Mouse (Mus musculus) heart, postnatal 0 days (tissue): Measurements from ENCODE around the gene Nt5dc2. TPM values are rescaled to one million over a fixed set of nuclear protein-coding genes. Genes with fewer than 3 reads are reported as not detected.
A peak's percentile ranks its signal among the peaks of the same experiment; 100 is the strongest.

Experiments used
- ATAC-seq: fragments of 200-750 bp; cut with Nextera tagmentation; 2 replicates; pipeline ENCODE4 v1.8.0; 2017; ENCODE audit warnings: low read depth, moderate number of reproducible peaks, moderate library complexity; ENCODE audit not compliant: insufficient read depth
- DNase-seq: peaks from one replicate; pipeline ENCODE4 v3.0.0-alpha.2; 2016; ENCODE audit warnings: low spot score
- H3K27ac ChIP-seq: fragments of 300-500 bp; sonication (generic); 2 replicates; pipeline ENCODE4 v1.5.1; 2014; ENCODE audit warnings: low read depth, mild to moderate bottlenecking
- H3K27me3 ChIP-seq: fragments of 300-500 bp; sonication (generic); 2 replicates; pipeline ENCODE4 v1.6.1; 2014; ENCODE audit warnings: low read length, mixed read lengths; ENCODE audit not compliant: control insufficient read depth, insufficient read depth
- H3K36me3 ChIP-seq: fragments of 300-500 bp; sonication (generic); replicated peaks from 2 replicates; pipeline ENCODE4 v1.6.1; 2014; ENCODE audit warnings: low read length, mixed read lengths; ENCODE audit not compliant: control insufficient read depth, insufficient read depth
- H3K4me1 ChIP-seq: fragments of 300-500 bp; sonication (generic); 2 replicates; pipeline ENCODE4 v1.6.1; 2014; ENCODE audit warnings: antibody characterized with exemption; ENCODE audit not compliant: control insufficient read depth, insufficient read depth
- H3K4me2 ChIP-seq: fragments of 300-500 bp; sonication (generic); 2 replicates; pipeline ENCODE4 v1.6.1; 2014; ENCODE audit warnings: low read depth, mild to moderate bottlenecking, low read length, moderate library complexity
- H3K4me3 ChIP-seq: fragments of 300-500 bp; sonication (generic); 2 replicates; pipeline ENCODE4 v1.5.1; 2014; ENCODE audit warnings: low read depth, low read length
- H3K9ac ChIP-seq: fragments of 300-500 bp; sonication (generic); replicated peaks from 2 replicates; pipeline ENCODE4 v1.6.1; 2014; ENCODE audit warnings: low read depth, low read length, mixed read lengths
- H3K9me3 ChIP-seq: fragments of 300-500 bp; sonication (generic); replicated peaks from 2 replicates; pipeline ENCODE4 v1.6.1; 2016; ENCODE audit warnings: low read length; ENCODE audit not compliant: control insufficient read depth
- CTCF ChIP-seq: IDR thresholded peaks from 2 replicates; pipeline ENCODE4 v1.5.1; 2016; ENCODE audit warnings: antibody characterized with exemption, control low read depth, low read depth
- EP300 ChIP-seq: IDR thresholded peaks from 2 replicates; pipeline ENCODE4 v1.6.1; 2016; ENCODE audit warnings: antibody characterized with exemption, low read depth
- WGBS: fragments of 180-500 bp; shearing (Covaris S2); extraction: QIAGEN DNeasy Blood & Tissue Kit; methylation state at CpG from one replicate; pipeline ENCODE4 v1.1.7; 2014; 5-methylcytosine and 5-hydroxymethylcytosine counted together
- polyA plus RNA-seq: library from polyadenylated mRNA; unstranded; fragments of >200 nt; fragmentation: Nextera tagmentation; extraction: Ambion mirVana; gene quantifications from 2 replicates; pipeline ENCODE4 v1.2.1, GENCODE M21; 2015
- total RNA-seq: library from RNA; depleted of rRNA; stranded (reverse); fragments of >200 nt; gene quantifications from 2 replicates; pipeline ENCODE4 v1.2.3, GENCODE M21; 2014; ENCODE audit warnings: low replicate concordance

Gene Nt5dc2
- total and polyA plus RNA-seq, 2 experiments from 2014 or later, result 146 to 212 TPM

DNA sequence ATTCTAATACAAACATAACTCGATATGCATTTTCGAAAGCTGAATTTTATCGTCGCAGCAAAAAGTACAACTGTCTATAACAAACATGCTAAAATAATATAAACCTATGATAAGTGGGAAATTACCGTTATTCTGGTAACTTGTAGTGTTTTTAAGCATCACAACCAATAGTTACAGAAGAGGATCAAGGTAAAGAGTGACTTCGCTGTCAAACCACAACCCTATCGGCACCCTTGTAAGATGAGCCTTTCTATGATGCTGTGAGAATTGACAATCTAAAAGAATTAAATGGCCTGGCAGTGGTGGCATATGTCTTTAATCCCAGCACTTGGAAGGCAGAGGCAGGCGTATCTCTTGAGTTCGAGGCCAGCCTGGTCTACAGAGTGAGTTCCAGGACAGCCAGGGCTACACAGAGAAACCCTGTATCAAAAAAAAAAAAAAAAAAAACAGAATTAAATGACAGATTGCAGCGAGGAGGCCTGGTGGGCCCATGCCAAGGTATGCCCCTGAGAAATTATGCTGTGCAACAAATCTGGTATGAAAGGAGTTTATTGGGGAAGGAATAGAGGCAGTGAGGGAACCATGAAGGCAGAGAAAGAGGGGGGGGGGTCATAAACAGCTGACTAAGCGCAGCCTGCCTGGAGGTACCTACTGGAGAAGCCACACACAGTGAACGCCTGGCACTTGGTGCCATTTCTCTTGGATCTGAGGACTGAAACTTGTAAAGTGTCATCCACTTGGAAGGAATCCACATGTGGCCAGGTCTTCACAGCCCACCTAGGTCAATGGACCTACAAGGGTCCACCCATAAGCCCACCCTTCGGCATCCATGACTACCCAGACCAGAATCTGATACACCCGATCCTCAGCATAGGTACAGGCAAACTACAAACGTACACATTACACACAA lies 1.3 kb upstream of the Nt5dc2 start:
- H3K4me1 ChIP-seq, result peaks cover 58% of the 10 kb centered on the region
- TF ChIP-seq EP300 (no peak), CTCF (no peak)
- H3K9ac ChIP-seq, result no peak overlapping the region

DNA sequence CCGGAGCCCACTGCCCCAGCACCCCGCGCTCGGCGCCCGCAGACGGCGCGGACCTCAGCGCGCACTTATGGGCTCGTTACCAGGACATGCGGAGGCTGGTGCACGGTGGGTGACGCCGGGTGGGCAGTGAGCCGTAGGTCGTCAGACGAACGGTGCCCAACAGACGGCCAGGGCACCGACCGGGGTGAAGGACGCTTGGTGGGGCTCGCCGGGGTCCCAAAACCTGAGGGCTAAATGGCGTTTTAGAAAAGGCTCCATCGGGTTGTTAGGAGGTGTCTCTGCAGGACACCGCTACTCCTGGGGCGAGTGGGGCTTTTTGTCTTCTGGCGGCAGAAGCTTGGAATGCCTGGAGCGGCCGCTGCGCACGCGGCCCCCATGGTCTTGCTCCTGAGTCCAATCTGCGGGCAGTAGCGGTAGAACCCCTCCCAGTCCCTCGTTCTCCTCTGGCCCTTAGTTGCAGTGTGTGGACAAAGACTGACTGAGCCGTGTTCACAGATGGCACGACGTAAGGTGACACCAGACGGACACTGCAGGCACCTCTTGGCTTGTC lies 494 bp downstream of the Nt5dc2 start:
- H3K9ac ChIP-seq, result peak overlapping the region; percentile 71
- H3K9me3 ChIP-seq, result no peaks in the 10 kb centered on the region
- ATAC-seq (peak; percentile 0; the same call in 1 of the 2 replicates), DNase-seq (no peak)
- peaks cover 50% of the 10 kb centered on the region for H3K4me1 ChIP-seq
- no peaks in the 10 kb centered on the region for H3K27me3 ChIP-seq
- H3K27ac ChIP-seq, result peak overlapping the region; percentile 72
- H3K36me3 ChIP-seq, result peaks cover 13% of the 10 kb centered on the region
- H3K4me3 ChIP-seq, result peak overlapping the region; percentile 61
- under 1% methylated on average over 40 of the region's 43 CpGs for WGBS
- no peak for TF ChIP-seq CTCF
- TF ChIP-seq EP300, result no peak
- H3K4me2 ChIP-seq, result peak overlapping the region; percentile 80

More for the DNA sequence above, 1.3 kb upstream of the Nt5dc2 start:
- H3K36me3 ChIP-seq, result peaks cover 9% of the 10 kb centered on the region; the same call in 1 of the 2 replicates
- no peaks in the 10 kb centered on the region for H3K9me3 ChIP-seq
- H3K27ac ChIP-seq, result peak overlapping the region; percentile 52
- peak overlapping the region; percentile 68 for H3K4me3 ChIP-seq
- H3K27me3 ChIP-seq, result no peaks in the 10 kb centered on the region
- peak overlapping the region; percentile 55 for H3K4me2 ChIP-seq
- 66% methylated on average over 15 of the region's 15 CpGs for WGBS
- ATAC-seq, result no peak
- no peak for DNase-seq

DNA sequence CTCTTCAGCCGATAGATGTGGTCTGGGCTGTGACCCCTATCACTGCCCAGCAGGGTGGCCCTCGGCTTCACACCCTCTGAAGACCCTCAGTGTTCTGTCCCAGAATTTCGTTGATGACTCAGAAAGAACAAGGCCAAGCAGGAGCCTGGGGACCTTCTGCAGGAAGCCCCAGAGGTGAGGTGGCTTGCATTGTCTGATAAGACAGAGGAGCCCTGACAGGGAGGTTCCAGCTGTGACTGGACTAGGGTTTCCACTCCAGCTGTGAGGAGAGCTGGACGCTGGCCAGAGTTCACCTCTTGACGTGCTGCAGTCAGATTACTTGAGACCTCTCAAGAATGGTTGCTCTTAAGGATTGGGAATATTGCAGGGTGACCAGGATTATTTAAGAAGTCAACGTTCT lies 1.2 kb downstream of the Nt5dc2 start:
- H3K27me3 ChIP-seq, result no peaks in the 10 kb centered on the region
- peaks cover 20% of the 10 kb centered on the region for H3K36me3 ChIP-seq
- peaks cover 44% of the 10 kb centered on the region for H3K4me1 ChIP-seq
- TF ChIP-seq EP300 (no peak), CTCF (no peak)
- H3K4me3 ChIP-seq, result peak overlapping the region; percentile 61
- peak; percentile 67 for DNase-seq
- H3K9ac ChIP-seq, result 0 out of 2 replicates have a peak overlapping the region, but pooled peaks have one; percentile 71
- ATAC-seq, result no peak
- H3K4me2 ChIP-seq, result peak overlapping the region; percentile 80
- no peaks in the 10 kb centered on the region for H3K9me3 ChIP-seq
- 4% methylated on average over 6 of the region's 6 CpGs for WGBS
- no peak overlapping the region for H3K27ac ChIP-seq

GRCm38 (mm10) chr14:31132491-31132975 lies 1.7 kb downstream of the Nt5dc2 start:
- peaks cover 39% of the 10 kb centered on the region for H3K4me1 ChIP-seq
- DNase-seq, result no peak
- H3K27me3 ChIP-seq, result no peaks in the 10 kb centered on the region
- no peak overlapping the region for H3K9ac ChIP-seq
- WGBS, result 85% methylated on average over 7 of the region's 7 CpGs
- H3K36me3 ChIP-seq, result peaks cover 25% of the 10 kb centered on the region
- H3K4me2 ChIP-seq, result peak overlapping the region; percentile 80; the same call in 1 of the 2 replicates
- ATAC-seq, result no peak
- H3K27ac ChIP-seq, result no peak overlapping the region
- no peak for TF ChIP-seq EP300
- no peak for TF ChIP-seq CTCF
- H3K4me3 ChIP-seq, result 0 out of 2 replicates have a peak overlapping the region, but pooled peaks have one; percentile 61
- H3K9me3 ChIP-seq, result no peaks in the 10 kb centered on the region

DNA sequence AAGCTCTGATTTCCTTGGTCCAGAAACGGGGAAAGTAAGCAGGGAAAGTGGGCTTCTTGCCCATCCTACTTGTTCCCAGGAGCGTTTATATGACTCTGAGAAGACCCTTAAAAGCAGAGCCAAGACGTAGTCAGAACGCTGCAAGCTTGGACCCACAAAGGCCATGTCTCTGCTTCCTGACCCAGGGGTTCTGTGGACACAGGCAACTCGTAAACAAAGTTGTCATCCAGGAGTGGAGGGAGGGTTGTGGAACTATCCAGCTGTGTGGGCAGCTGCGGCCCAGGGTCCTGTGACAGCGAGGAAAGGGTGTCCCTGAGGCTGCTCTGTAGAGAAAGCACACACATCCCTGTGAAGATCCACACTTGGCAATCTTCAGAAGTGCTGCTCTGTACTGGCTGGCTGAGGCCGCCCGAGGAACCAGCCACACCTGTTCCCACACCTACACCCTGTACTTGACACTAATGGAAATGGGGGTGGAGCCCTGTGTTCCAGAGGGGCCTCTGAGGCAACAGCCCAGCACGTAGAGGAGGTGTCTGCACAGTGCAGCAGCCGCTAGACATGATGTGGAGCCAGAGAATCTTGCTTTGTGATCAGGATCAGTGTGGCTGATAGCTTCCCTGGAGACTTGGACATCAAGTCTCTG lies 2.3 kb downstream of the Nt5dc2 start:
- Histone ChIP-seq H3K27ac (peak overlapping the region; percentile 8; the same call in 1 of the 2 replicates), H3K4me3 (no peak overlapping the region), H3K36me3 (peaks cover 30% of the 10 kb centered on the region), H3K9me3 (no peaks in the 10 kb centered on the region), H3K9ac (no peak overlapping the region), H3K4me1 (peaks cover 35% of the 10 kb centered on the region), H3K27me3 (no peaks in the 10 kb centered on the region), H3K4me2 (peak overlapping the region; percentile 2; the same call in 1 of the 2 replicates)
- TF ChIP-seq EP300, result no peak
- TF ChIP-seq CTCF, result no peak
- no peak for DNase-seq
- WGBS, result 57% methylated on average over 11 of the region's 11 CpGs
- no peak for ATAC-seq
